Mouse (Mus musculus) embryonic facial prominence, embryonic 14.5 days (tissue): ENCODE results near the gene Pkd2l1. TPM values are rescaled to one million over a fixed set of nuclear protein-coding genes. Genes with fewer than 3 reads are reported as not detected.

Source experiments
- ATAC-seq: fragments of 200-750 bp; cut with Nextera tagmentation; 2 replicates; pipeline ENCODE4 v1.8.0; 2017; ENCODE audit warnings: low read depth, moderate number of reproducible peaks, moderate TSS enrichment
- DNase-seq: peaks from one replicate; pipeline ENCODE4 v3.0.0-alpha.2; 2015; ENCODE audit warnings: low spot score
- H3K27ac ChIP-seq: fragments of 300-500 bp; sonication (generic); replicated peaks from 2 replicates; pipeline ENCODE4 v1.5.1; 2014; ENCODE audit warnings: low read depth, mild to moderate bottlenecking, low read length, moderate library complexity
- H3K27me3 ChIP-seq: fragments of 300-500 bp; sonication (generic); replicated peaks from 2 replicates; pipeline ENCODE4 v1.6.1; 2014; ENCODE audit warnings: low read length; ENCODE audit not compliant: control insufficient read depth, insufficient read depth
- H3K36me3 ChIP-seq: fragments of 300-500 bp; sonication (generic); 2 replicates; pipeline ENCODE4 v1.6.1; 2014; ENCODE audit warnings: low read length, mixed read lengths; ENCODE audit not compliant: control insufficient read depth, insufficient read depth
- H3K4me1 ChIP-seq: fragments of 300-500 bp; sonication (generic); 2 replicates; pipeline ENCODE4 v1.6.1; 2014; ENCODE audit warnings: antibody characterized with exemption, low read length; ENCODE audit not compliant: control insufficient read depth, insufficient read depth
- H3K4me2 ChIP-seq: fragments of 300-500 bp; sonication (generic); 2 replicates; pipeline ENCODE4 v1.6.1; 2014; ENCODE audit warnings: low read depth, mild to moderate bottlenecking, low read length, moderate library complexity, mixed read lengths
- H3K4me3 ChIP-seq: fragments of 300-500 bp; sonication (generic); 2 replicates; pipeline ENCODE4 v1.5.1; 2014; ENCODE audit warnings: low read depth, mild to moderate bottlenecking, low read length
- H3K9ac ChIP-seq: fragments of 300-500 bp; sonication (generic); 2 replicates; pipeline ENCODE4 v1.6.1; 2014; ENCODE audit warnings: low read depth, mild to moderate bottlenecking, low read length, moderate library complexity, mixed read lengths
- H3K9me3 ChIP-seq: fragments of 300-500 bp; sonication (generic); 2 replicates; pipeline ENCODE4 v1.6.1; 2016; ENCODE audit warnings: low read length; ENCODE audit not compliant: control insufficient read depth
- WGBS: fragments of 180-500 bp; shearing (Covaris S2); extraction: QIAGEN DNeasy Blood & Tissue Kit; methylation state at CpG from one replicate; pipeline ENCODE4 v1.1.7; 2014; 5-methylcytosine and 5-hydroxymethylcytosine counted together
- polyA plus RNA-seq: library from polyadenylated mRNA; unstranded; fragments of >200 nt; fragmentation: Nextera tagmentation; extraction: Ambion mirVana; gene quantifications from 2 replicates; pipeline ENCODE4 v1.2.1, GENCODE M21; 2014

Pkd2l1 gene
- 0.11 TPM in 1 of 2 replicates, not detected in the other for polyA plus RNA-seq

DNA sequence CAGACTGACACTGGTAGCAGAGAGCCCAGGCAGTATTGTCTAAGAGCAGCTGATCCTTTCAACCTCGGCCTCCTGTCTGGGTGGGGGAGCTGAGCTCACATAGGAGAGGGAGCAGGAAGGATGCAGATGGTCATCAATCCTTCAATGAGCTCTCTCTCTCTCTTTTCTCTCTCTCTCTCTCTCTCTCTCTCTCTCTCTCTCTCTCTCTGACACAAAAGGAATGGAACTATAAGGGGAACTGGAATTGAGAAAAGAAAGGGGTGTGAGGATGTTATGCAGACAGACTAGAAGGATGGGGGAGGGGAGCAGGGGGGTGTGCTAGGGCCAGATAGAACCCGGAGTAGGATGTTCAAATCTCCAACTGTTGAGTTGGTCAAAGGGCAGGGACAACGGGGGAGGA, at the start of gene Pkd2l1:
Pkd2l1 (minus strand) TSS at position 101 of the 400 bp plus-strand sequence.
- no peak within 1 kb of the TSS for H3K27ac ChIP-seq
- WGBS: 38% methylated on average over 3 of the region's 3 CpGs
- H3K36me3 ChIP-seq: no peaks in the 10 kb centered on the region
- ATAC-seq (no peak), DNase-seq (no peak)
- H3K27me3 ChIP-seq: no peaks in the 10 kb centered on the region
- H3K4me3 ChIP-seq: no peak within 1 kb of the TSS
- H3K4me2 ChIP-seq: no peak within 1 kb of the TSS
- H3K9me3 ChIP-seq: no peaks in the 10 kb centered on the region
- no peaks in the 10 kb centered on the region for H3K4me1 ChIP-seq
- no peak within 1 kb of the TSS for H3K9ac ChIP-seq

DNA sequence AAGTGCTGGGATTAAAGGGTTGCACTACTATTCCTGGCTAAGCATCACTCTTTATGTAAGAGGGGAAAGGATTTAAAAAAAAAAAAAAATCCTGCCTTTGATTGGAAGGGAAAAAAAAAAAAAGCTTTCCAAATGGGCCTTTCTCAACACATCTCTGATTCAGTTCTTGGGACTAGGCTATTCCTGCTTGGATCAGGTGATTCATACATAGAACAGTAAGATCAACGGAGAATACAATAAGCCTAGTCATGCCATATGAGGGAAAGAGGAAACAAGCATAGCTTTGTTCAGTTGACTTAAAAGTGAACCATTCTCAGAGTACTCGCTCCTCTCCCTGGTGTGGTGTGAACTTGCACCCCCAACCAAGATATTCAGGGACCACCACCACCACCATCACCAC, 46.7 kb upstream of the Pkd2l1 start:
- no peak for DNase-seq
- 48% methylated on average over 2 of the region's 2 CpGs for WGBS

DNA sequence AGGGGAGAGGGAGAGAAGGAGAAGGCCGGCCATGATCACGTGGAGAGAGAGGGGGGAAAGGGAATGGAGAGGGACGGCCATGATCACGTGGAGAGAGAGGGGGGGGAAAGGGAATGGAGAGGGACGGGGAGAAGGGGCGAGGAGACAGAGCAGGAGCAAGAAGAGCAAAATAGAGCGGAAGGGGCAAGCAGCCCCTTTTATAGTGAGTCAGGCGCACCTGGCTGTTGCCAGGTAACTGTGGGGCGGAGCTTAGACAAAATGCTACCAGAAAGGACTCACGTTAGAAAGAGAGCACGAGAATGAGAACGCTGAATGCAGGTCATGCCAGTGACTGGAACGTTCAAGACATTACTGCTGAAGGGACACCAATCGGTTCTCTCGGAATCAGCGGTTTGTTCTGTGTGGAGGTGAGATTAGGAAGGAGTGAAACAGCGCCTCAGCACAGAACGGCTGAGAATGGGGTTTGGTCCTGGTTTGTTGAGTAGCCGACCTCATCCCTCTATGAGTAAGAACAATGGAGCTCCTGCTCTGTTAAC, 45.3 kb upstream of the Pkd2l1 start:
- Histone ChIP-seq H3K27me3 (no peaks in the 10 kb centered on the region), H3K4me2 (peak overlapping the region; percentile 50), H3K36me3 (no peaks in the 10 kb centered on the region), H3K9me3 (no peaks in the 10 kb centered on the region), H3K4me3 (peak overlapping the region; percentile 22; the same call in 1 of the 2 replicates), H3K4me1 (0 out of 2 replicates have a peak, but pooled peaks cover 3% of the 10 kb centered on the region), H3K9ac (0 out of 2 replicates have a peak overlapping the region, but pooled peaks have one; percentile 19), H3K27ac (no peak overlapping the region)
- peak; percentile 37; the same call in 1 of the 2 replicates for ATAC-seq
- DNase-seq: peak; percentile 7
- WGBS: 14% methylated on average over 19 of the region's 19 CpGs

More for the DNA sequence above, 46.7 kb upstream of the Pkd2l1 start:
- 0 out of 2 replicates have a peak, but pooled peaks cover 3% of the 10 kb centered on the region for H3K4me1 ChIP-seq
- no peak overlapping the region for H3K9ac ChIP-seq
- no peak overlapping the region for H3K27ac ChIP-seq
- ATAC-seq: no peak
- no peak overlapping the region for H3K4me3 ChIP-seq
- no peaks in the 10 kb centered on the region for H3K27me3 ChIP-seq
- H3K4me2 ChIP-seq: no peak overlapping the region
- H3K36me3 ChIP-seq: no peaks in the 10 kb centered on the region
- H3K9me3 ChIP-seq: no peaks in the 10 kb centered on the region

DNA sequence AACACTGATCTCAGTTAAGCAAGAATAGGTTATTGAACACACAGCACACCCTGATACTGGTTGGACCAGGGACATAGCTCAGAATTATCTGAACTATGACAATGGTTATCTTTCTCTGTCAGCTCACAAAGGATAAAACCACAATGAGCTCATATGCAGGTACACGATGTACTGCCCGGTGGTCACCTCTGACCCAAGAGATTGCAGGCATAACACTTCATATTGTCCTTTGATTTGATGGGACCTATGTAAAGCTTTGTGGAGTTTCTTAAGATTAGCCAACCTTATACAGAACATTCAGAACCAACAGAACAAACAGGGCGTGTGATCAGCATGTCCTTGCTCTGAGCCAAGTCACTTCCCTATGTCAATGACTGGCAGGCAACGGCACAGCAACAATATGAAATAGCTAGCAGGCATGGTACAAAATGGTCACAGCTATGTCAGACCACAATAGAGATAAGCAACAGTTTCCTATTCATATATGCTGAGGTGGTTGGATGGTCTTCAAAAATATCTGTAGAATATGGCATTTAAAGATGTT, 39.4 kb upstream of the Pkd2l1 start:
- no peak overlapping the region for H3K4me2 ChIP-seq
- no peak overlapping the region for H3K4me3 ChIP-seq
- no peak overlapping the region for H3K9ac ChIP-seq
- ATAC-seq: no peak
- DNase-seq: no peak
- H3K4me1 ChIP-seq: no peaks in the 10 kb centered on the region
- no peaks in the 10 kb centered on the region for H3K36me3 ChIP-seq
- 84% methylated on average over 4 of the region's 4 CpGs for WGBS
- no peaks in the 10 kb centered on the region for H3K9me3 ChIP-seq
- H3K27ac ChIP-seq: no peak overlapping the region
- no peaks in the 10 kb centered on the region for H3K27me3 ChIP-seq

DNA sequence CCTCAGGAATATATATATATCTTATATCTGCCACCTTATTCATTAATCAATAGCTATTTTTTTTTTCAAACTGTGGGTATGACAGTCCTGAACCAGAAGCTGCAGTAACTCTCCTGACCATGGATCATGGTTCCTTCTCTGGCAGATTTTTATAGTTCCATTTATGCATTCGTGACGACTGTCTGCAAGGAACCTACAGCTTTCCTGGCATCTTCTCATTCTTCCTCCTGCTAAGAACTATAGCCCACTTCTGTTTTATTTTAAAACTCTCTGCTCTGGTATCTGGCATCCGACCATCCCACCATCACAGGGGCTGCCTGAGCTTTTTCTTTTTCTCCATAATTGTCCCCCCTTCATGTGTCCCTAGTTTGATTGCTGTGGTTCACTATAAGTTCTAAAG, 38.0 kb upstream of the Pkd2l1 start:
- no peak overlapping the region for H3K27ac ChIP-seq
- no peak overlapping the region for H3K9ac ChIP-seq
- no peak overlapping the region for H3K4me3 ChIP-seq
- no peaks in the 10 kb centered on the region for H3K36me3 ChIP-seq
- DNase-seq (no peak), ATAC-seq (no peak)
- no peaks in the 10 kb centered on the region for H3K4me1 ChIP-seq
- H3K9me3 ChIP-seq: no peaks in the 10 kb centered on the region
- 70% methylated on average over 3 of the region's 3 CpGs for WGBS
- H3K27me3 ChIP-seq: no peaks in the 10 kb centered on the region
- H3K4me2 ChIP-seq: no peak overlapping the region

DNA sequence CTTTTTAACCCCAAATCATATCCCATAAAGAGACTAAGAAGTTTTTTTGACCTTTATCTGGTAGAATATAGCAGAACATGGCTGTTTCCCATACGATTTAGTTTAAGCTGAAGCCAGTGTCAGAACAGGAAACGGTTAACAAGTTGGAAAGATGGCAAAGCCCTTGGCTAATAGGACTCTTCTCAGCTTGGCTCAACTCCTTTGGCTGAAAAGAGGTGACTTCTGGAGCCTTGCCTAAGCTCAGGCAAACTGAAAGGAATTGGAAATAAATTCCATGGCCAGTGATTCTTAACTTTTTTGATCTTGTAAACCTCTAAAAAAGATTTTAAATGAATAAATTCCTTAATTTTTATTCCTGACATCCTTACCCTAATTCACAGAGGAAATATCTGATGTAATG, 37.5 kb upstream of the Pkd2l1 start:
- WGBS: 67% methylated on average over 2 of the region's 2 CpGs
- no peak for DNase-seq

DNA sequence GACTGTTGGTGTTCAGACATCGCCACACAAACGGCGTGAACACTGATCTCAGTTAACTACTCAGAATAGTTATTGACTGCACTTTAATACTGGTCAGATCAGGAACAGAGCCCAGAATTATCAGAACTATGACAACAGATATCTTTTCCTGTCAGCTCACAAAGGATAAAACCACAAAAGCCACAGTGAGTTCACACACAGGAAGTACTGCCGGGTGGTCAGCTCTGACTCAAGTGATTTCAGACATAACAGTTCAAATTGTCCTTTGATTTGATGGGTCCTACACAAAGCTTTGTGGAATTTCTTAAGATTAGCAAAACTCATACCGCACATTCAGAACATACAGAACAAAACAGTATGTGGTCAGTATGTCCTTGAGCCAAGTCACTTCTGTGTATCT, 33.5 kb upstream of the Pkd2l1 start:
- Histone ChIP-seq H3K4me2 (no peak overlapping the region), H3K9me3 (no peaks in the 10 kb centered on the region), H3K4me1 (no peaks in the 10 kb centered on the region), H3K27ac (no peak overlapping the region), H3K27me3 (no peaks in the 10 kb centered on the region), H3K36me3 (no peaks in the 10 kb centered on the region), H3K9ac (no peak overlapping the region), H3K4me3 (no peak overlapping the region)
- DNase-seq: no peak
- 85% methylated on average over 5 of the region's 5 CpGs for WGBS
- no peak for ATAC-seq

More for the DNA sequence above, 37.5 kb upstream of the Pkd2l1 start:
- H3K4me1 ChIP-seq: no peaks in the 10 kb centered on the region
- H3K27me3 ChIP-seq: no peaks in the 10 kb centered on the region
- H3K4me2 ChIP-seq: no peak overlapping the region
- ATAC-seq: no peak
- no peaks in the 10 kb centered on the region for H3K9me3 ChIP-seq
- H3K36me3 ChIP-seq: no peaks in the 10 kb centered on the region
- no peak overlapping the region for H3K9ac ChIP-seq
- H3K4me3 ChIP-seq: no peak overlapping the region
- H3K27ac ChIP-seq: no peak overlapping the region

DNA sequence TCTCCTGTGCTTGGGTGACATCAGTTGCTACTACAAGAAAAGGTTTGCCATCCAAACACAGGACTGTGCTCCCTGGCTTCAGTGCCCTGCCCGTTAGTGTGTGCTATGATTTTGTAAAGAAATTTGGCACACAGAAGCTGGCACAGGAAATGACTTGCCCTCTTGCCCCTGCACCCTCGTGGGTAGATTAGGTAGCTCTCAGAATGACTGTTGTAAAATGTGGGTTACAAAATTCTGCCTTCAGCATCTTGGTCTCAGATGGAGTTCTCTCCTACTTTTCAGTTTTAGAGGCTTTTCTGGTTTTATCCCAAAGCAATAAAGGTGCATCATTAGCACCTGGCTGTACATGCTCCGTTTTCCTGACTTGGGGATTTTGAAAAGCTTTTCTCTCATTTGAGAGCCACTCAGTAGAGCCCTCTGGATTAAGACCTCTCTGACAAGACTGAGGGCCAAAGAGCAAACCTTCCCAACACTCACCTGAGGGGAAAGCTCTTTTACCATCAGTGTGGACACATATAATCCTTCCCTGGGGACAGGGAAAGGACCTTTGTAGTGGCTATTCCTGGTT, 25.8 kb upstream of the Pkd2l1 start:
- Histone ChIP-seq H3K9me3 (no peaks in the 10 kb centered on the region), H3K9ac (no peak overlapping the region), H3K27me3 (no peaks in the 10 kb centered on the region), H3K4me2 (no peak overlapping the region), H3K36me3 (no peaks in the 10 kb centered on the region), H3K4me1 (no peaks in the 10 kb centered on the region), H3K4me3 (no peak overlapping the region), H3K27ac (no peak overlapping the region)
- DNase-seq: no peak
- 65% methylated on average over 3 of the region's 3 CpGs for WGBS
- no peak for ATAC-seq

DNA sequence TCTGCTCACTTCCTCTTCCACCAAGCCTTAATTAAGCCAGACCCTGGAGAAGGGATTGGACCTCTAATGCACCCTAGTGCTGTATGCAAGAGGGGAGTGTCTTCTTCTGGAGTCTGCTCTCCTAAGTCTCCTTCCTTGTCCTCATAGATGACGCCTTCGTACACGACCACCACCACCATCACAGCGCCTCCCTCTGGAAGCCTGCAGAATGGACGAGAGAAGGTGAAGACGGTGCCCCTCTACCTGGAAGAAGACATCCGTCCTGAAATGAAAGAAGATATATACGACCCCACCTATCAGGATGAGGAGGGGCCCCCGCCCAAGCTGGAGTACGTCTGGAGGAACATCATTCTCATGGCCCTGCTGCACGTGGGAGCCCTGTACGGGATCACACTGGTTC, 23.0 kb upstream of the Pkd2l1 start:
- no peak overlapping the region for H3K27ac ChIP-seq
- H3K9me3 ChIP-seq: no peaks in the 10 kb centered on the region
- no peak overlapping the region for H3K4me3 ChIP-seq
- H3K4me1 ChIP-seq: no peaks in the 10 kb centered on the region
- H3K27me3 ChIP-seq: no peaks in the 10 kb centered on the region
- no peak overlapping the region for H3K9ac ChIP-seq
- 73% methylated on average over 12 of the region's 12 CpGs for WGBS
- DNase-seq (no peak), ATAC-seq (no peak)
- H3K4me2 ChIP-seq: no peak overlapping the region
- H3K36me3 ChIP-seq: no peaks in the 10 kb centered on the region
